Mouse (Mus musculus) adrenal gland, adult 18-20 months (tissue): Measurements from ENCODE around the gene Prkab1. TPM values are rescaled to one million over a fixed set of nuclear protein-coding genes. Genes with fewer than 3 reads are reported as not detected.

Source experiments
- DNase-seq, 2 experiments: peaks; one replicate each; pipeline ENCODE4 v3.0.0; 2021 to 2022; ENCODE audit warnings: low spot score in 2 of 2
- long read RNA-seq, 2 experiments: library from polyadenylated mRNA; stranded (forward); transcript quantifications; one replicate each; pipeline ENCODE4 v2.0.0; 2021
- total RNA-seq, 2 experiments: library from RNA; stranded (reverse); gene quantifications; 1 replicate in 1 of 2; 2 replicates in 1 of 2; pipeline ENCODE4 v1.2.3; 2021

Prkab1 gene
- 10 to 100 TPM; 48.3 to 85.0 TPM for total RNA-seq
- long read RNA-seq, experiment 1, transcript Prkab1-202 (8 exons, 2,026 nt): major isoform, 24 of 50 reads
- long read RNA-seq, experiment 1, transcript Prkab1-201 (7 exons, 2,089 nt): minor isoform, 13 of 50 reads
- long read RNA-seq, experiment 1, partial matches to known transcripts: 0 of 50 reads
- long read RNA-seq, experiment 1, other reads (novel, unspliced or antisense): 10 of 50 reads
- long read RNA-seq, experiment 2, transcript Prkab1-202 (8 exons, 2,026 nt): major isoform, 63 of 113 reads
- long read RNA-seq, experiment 2, transcript Prkab1-201 (7 exons, 2,089 nt): minor isoform, 34 of 113 reads
- long read RNA-seq, experiment 2, partial matches to known transcripts: 5 of 113 reads
- long read RNA-seq, experiment 2, other reads (novel, unspliced or antisense): 4 of 113 reads

GRCm38 (mm10) chr5:116024327-116024739, at the start of gene Prkab1:
TSS of gene Prkab1 (minus strand) at chr5:116024508.
- peak; percentile 86 to 87 for DNase-seq

- no peak for DNase-seq
Observed at GRCm38 (mm10) chr5:116069618-116070017, 45.3 kb upstream of the Prkab1 start.

- no peak for DNase-seq
Observed at GRCm38 (mm10) chr5:116052826-116053225, 28.5 kb upstream of the Prkab1 start.

- DNase-seq: no peak
Observed at GRCm38 (mm10) chr5:116052171-116052570, 27.9 kb upstream of the Prkab1 start.

- DNase-seq: no peak
Observed at GRCm38 (mm10) chr5:116049821-116050220, 25.5 kb upstream of the Prkab1 start.

GRCm38 (mm10) chr5:116048321-116048720, 24.0 kb upstream of the Prkab1 start:
- DNase-seq: no peak

GRCm38 (mm10) chr5:116046246-116046645, 21.9 kb upstream of the Prkab1 start:
- DNase-seq: no peak

- DNase-seq: no peak
Observed at GRCm38 (mm10) chr5:116045581-116045980, 21.3 kb upstream of the Prkab1 start.

- DNase-seq: no peak
Observed at GRCm38 (mm10) chr5:116042241-116042640, 17.9 kb upstream of the Prkab1 start.

- no peak for DNase-seq
Observed at GRCm38 (mm10) chr5:116039706-116040105, 15.4 kb upstream of the Prkab1 start.

- no peak for DNase-seq
Observed at GRCm38 (mm10) chr5:116037731-116038130, 13.4 kb upstream of the Prkab1 start.

- no peak for DNase-seq
Observed at GRCm38 (mm10) chr5:116036465-116036864, 12.2 kb upstream of the Prkab1 start.

GRCm38 (mm10) chr5:116031190-116031577, 6.9 kb upstream of the Prkab1 start:
- peak; percentile 77 for DNase-seq

- DNase-seq: no peak
Observed at GRCm38 (mm10) chr5:116030566-116031189, 6.4 kb upstream of the Prkab1 start.

GRCm38 (mm10) chr5:116029071-116029470, 4.8 kb upstream of the Prkab1 start:
- no peak for DNase-seq

GRCm38 (mm10) chr5:116026561-116026960, 2.3 kb upstream of the Prkab1 start:
- DNase-seq: no peak

GRCm38 (mm10) chr5:116026107-116026506, 1.8 kb upstream of the Prkab1 start:
- no peak for DNase-seq

- DNase-seq: peak in 1 of 2 experiments; percentile 31
Observed at GRCm38 (mm10) chr5:116023821-116024284, 455 bp downstream of the Prkab1 start.

GRCm38 (mm10) chr5:116023251-116023661, 1.1 kb downstream of the Prkab1 start:
- no peak for DNase-seq

- no peak for DNase-seq
Observed at GRCm38 (mm10) chr5:116022658-116023200, 1.6 kb downstream of the Prkab1 start.

GRCm38 (mm10) chr5:116022131-116022530, 2.2 kb downstream of the Prkab1 start:
- no peak for DNase-seq

GRCm38 (mm10) chr5:116021552-116021951, 2.8 kb downstream of the Prkab1 start:
- no peak for DNase-seq
